ENCODE assay signal across 8 mouse cellular contexts in the genomic region with DNA sequence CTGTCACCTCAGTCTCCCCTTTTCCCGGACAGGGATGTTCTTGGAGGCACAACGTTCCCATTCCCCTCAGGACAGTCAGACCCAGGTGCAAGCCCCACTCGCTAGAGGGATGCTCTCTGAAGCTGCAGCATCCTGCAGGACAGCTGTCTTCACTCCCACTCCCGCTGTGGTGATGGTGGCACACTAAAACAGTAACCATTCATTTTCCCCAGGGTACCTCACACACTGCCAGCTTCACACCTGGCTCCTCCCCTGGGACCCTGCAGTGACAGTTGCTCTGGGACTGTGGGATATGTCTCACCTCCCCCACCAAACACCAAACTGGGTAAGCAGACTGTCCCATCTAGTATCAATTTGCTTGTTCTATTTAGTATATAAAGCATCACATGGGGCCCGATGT. TPM values are rescaled to one million over a fixed set of nuclear protein-coding genes. Genes with fewer than 3 reads are reported as not detected.
DNase-seq lines count a peak whose midpoint lies in the region; ATAC-seq and TF ChIP-seq lines count a peak whose summit lies in the region.

No protein-coding gene starts in this region.

- ATAC-seq in heart, embryonic 14.5 days (ENCODE audit: insufficient number of reproducible peaks, insufficient read depth, low FRiP score, low read depth) = no peak
- no peak for ATAC-seq in midbrain, embryonic 13.5 days

- no peak for TF ChIP-seq POLR2A in bone marrow, adult 2 months (IDR thresholded peaks at IDR 0.05; ENCODE audit: borderline replicate concordance, control insufficient read depth, low read depth, low read length)
- TF ChIP-seq POLR2A in lung, adult 2 months (IDR thresholded peaks at IDR 0.05; ENCODE audit: borderline replicate concordance, extremely low read depth, low read depth, low read length) = no peak

- H3K36me3 ChIP-seq in heart, embryonic 14.5 days (ENCODE audit: control insufficient read depth, insufficient read depth, low read length) = peaks cover 38% of the 10 kb centered on the region
- peaks cover 68% of the 10 kb centered on the region for H3K36me3 ChIP-seq in hindbrain, embryonic 10.5 days
- peaks cover 34% of the 10 kb centered on the region for H3K36me3 ChIP-seq in midbrain, embryonic 13.5 days

- H3K27ac ChIP-seq in heart, embryonic 14.5 days (replicated peaks in 1 of 2; ENCODE audit: control insufficient read depth in 1 of 2, insufficient read depth in 1 of 2, low read depth in 2 of 2, low read length in 2 of 2) = no peak overlapping the region
- peak overlapping the region; percentile 50 for H3K27ac ChIP-seq in bone marrow, adult 2 months (ENCODE audit: control insufficient read depth, insufficient read depth, low read depth, low read length, poor library complexity)
- peak overlapping the region; percentile 92 for H3K27ac ChIP-seq in hindbrain, embryonic 10.5 days
- H3K27ac ChIP-seq in midbrain, embryonic 13.5 days = no peak overlapping the region

- H3K4me1 ChIP-seq in heart, embryonic 14.5 days (ENCODE audit: control insufficient read depth in 2 of 2, insufficient read depth in 2 of 2, low read length in 2 of 2) = peaks cover 8 to 11% of the 10 kb centered on the region in 2 experiments; a peak in 3 of 4 replicates
- peaks cover 9% of the 10 kb centered on the region; the same call in 1 of the 2 replicates for H3K4me1 ChIP-seq in bone marrow, adult 2 months (ENCODE audit: control insufficient read depth, insufficient read depth, low read length)
- H3K4me1 ChIP-seq in hindbrain, embryonic 10.5 days (replicated peaks) = peaks cover 27% of the 10 kb centered on the region
- peaks cover 20% of the 10 kb centered on the region for H3K4me1 ChIP-seq in midbrain, embryonic 13.5 days (replicated peaks)
- H3K4me1 ChIP-seq in lung, adult 2 months (ENCODE audit: control insufficient read depth, insufficient read depth, low read length) = no peaks in the 10 kb centered on the region; the same call in 1 of the 2 replicates

- TF ChIP-seq CTCF in bone marrow, adult 2 months (IDR thresholded peaks at IDR 0.05; ENCODE audit: control insufficient read depth, insufficient read depth, low read length) = no peak
- no peak for TF ChIP-seq CTCF in lung, adult 2 months (IDR thresholded peaks at IDR 0.05; ENCODE audit: insufficient read depth, low read length)

- WGBS in heart, embryonic 14.5 days = 22% methylated on average over 5 of the region's 5 CpGs
- 17% methylated on average over 5 of the region's 5 CpGs for WGBS in bone marrow, adult 2 months
- 35% methylated on average over 5 of the region's 5 CpGs for WGBS in hindbrain, embryonic 10.5 days
- WGBS in midbrain, embryonic 13.5 days = 30% methylated on average over 5 of the region's 5 CpGs
- WGBS in lung, adult 2 months = 13% methylated on average over 5 of the region's 5 CpGs

- peak overlapping the region; percentile 92 for H3K4me2 ChIP-seq in heart, embryonic 14.5 days (ENCODE audit: low read length)
- H3K4me2 ChIP-seq in midbrain, embryonic 13.5 days (replicated peaks) = peak overlapping the region; percentile 90

- no peaks in the 10 kb centered on the region for H3K9me3 ChIP-seq in heart, embryonic 14.5 days (ENCODE audit: control insufficient read depth, low read length)
- H3K9me3 ChIP-seq in hindbrain, embryonic 10.5 days = peaks cover 8% of the 10 kb centered on the region
- H3K9me3 ChIP-seq in midbrain, embryonic 13.5 days = no peaks in the 10 kb centered on the region; the same call in 1 of the 2 replicates

- peak overlapping the region; percentile 79 for H3K9ac ChIP-seq in heart, embryonic 14.5 days (ENCODE audit: low read length)
- peak overlapping the region; percentile 71 for H3K9ac ChIP-seq in midbrain, embryonic 13.5 days (replicated peaks)

- no peaks in the 10 kb centered on the region for H3K27me3 ChIP-seq in heart, embryonic 14.5 days (ENCODE audit: control insufficient read depth, insufficient read depth, low read length)
- 0 out of 2 replicates have a peak, but pooled peaks cover 3% of the 10 kb centered on the region for H3K27me3 ChIP-seq in hindbrain, embryonic 10.5 days (ENCODE audit: insufficient read depth, poor library complexity, severe bottlenecking)
- no peaks in the 10 kb centered on the region for H3K27me3 ChIP-seq in midbrain, embryonic 13.5 days

- intact Hi-C loops in heart, postnatal 10 days (cut with DNase I) = loop anchor here (1.0 to 5.0 kb wide), 2 partner anchors 46 to 300 kb away; a partner anchor contains a TSS

- peak overlapping the region; percentile 66 to 70 for H3K4me3 ChIP-seq in heart, embryonic 14.5 days (ENCODE audit: control insufficient read depth in 1 of 2, insufficient read depth in 1 of 2, low read depth in 1 of 2, low read length in 2 of 2)
- peak overlapping the region; percentile 89 for H3K4me3 ChIP-seq in bone marrow, adult 2 months (replicated peaks; ENCODE audit: control insufficient read depth, low read depth, low read length)
- H3K4me3 ChIP-seq in hindbrain, embryonic 10.5 days = peak overlapping the region; percentile 75
- H3K4me3 ChIP-seq in midbrain, embryonic 13.5 days (replicated peaks) = peak overlapping the region; percentile 62
- H3K4me3 ChIP-seq in lung, adult 2 months (replicated peaks; ENCODE audit: extremely low read depth, low read depth, low read length) = no peak overlapping the region

- no peak for DNase-seq in heart, postnatal 10 days
- DNase-seq in hindbrain, embryonic 10.5 days (ENCODE audit: low spot score) = no peak
- no peak for DNase-seq in ovary, adult 18-20 months (ENCODE audit: low spot score)
- no peak for DNase-seq in lung, adult 2 months
- no peak for DNase-seq in frontal cortex, postnatal 25 days (ENCODE audit: low spot score in 2 of 2)

RNA-seq across cellular contexts. Expression of a gene that starts 0.9 kb away (rescaled TPM):
- polyA plus RNA-seq in heart, embryonic 14.5 days (2014; fragmentation: Nextera tagmentation; extraction: Ambion mirVana) = 28.6 and 29.2 TPM in 2 replicates
- total RNA-seq in heart, postnatal 10 days (2021) = 10 to 100 TPM; 18.7 to 24.5 TPM
- 147 and 216 TPM in 2 replicates for polyA plus RNA-seq in bone marrow, adult 2 months (2011; ENCODE audit: insufficient read depth, insufficient read length, low replicate concordance, missing spikeins)
- 133 and 161 TPM in 2 replicates for polyA plus RNA-seq in hindbrain, embryonic 10.5 days (2016; fragmentation: Nextera tagmentation; extraction: Ambion mirVana)
- 38.7 and 40.1 TPM in 2 replicates for polyA plus RNA-seq in midbrain, embryonic 13.5 days (2015; fragmentation: Nextera tagmentation; extraction: Ambion mirVana)
- 34.3 and 38.3 TPM in 2 replicates for polyA plus RNA-seq in lung, adult 2 months (2012; rRNA removed)

RNA-seq across cellular contexts. Expression of a gene that starts 6.0 kb away (rescaled TPM):
- polyA plus RNA-seq in heart, embryonic 14.5 days (2014; fragmentation: Nextera tagmentation; extraction: Ambion mirVana) = 53.3 and 57.8 TPM in 2 replicates
- total RNA-seq in heart, postnatal 10 days (2021) = 10 to 100 TPM; 45.1 to 49.0 TPM
- polyA plus RNA-seq in bone marrow, adult 2 months (2011; ENCODE audit: insufficient read depth, insufficient read length, low replicate concordance, missing spikeins) = 87.8 and 123 TPM in 2 replicates
- 83.2 and 94.9 TPM in 2 replicates for polyA plus RNA-seq in hindbrain, embryonic 10.5 days (2016; fragmentation: Nextera tagmentation; extraction: Ambion mirVana)
- 71.3 and 74.9 TPM in 2 replicates for polyA plus RNA-seq in midbrain, embryonic 13.5 days (2015; fragmentation: Nextera tagmentation; extraction: Ambion mirVana)
- 194 and 216 TPM in 2 replicates for polyA plus RNA-seq in lung, adult 2 months (2012; rRNA removed)

RNA-seq across cellular contexts. Expression of a gene that starts 15.9 kb away (rescaled TPM):
- polyA plus RNA-seq in heart, embryonic 14.5 days (2014; fragmentation: Nextera tagmentation; extraction: Ambion mirVana) = not detected in 2 replicates
- total RNA-seq in heart, postnatal 10 days (2021) = 1 to 10 TPM; 1.1 to 1.3 TPM
- 25.0 and 55.6 TPM in 2 replicates for polyA plus RNA-seq in bone marrow, adult 2 months (2011; ENCODE audit: insufficient read depth, insufficient read length, low replicate concordance, missing spikeins)
- polyA plus RNA-seq in hindbrain, embryonic 10.5 days (2016; fragmentation: Nextera tagmentation; extraction: Ambion mirVana) = 0.09 TPM in 1 of 2 replicates, not detected in the other
- polyA plus RNA-seq in midbrain, embryonic 13.5 days (2015; fragmentation: Nextera tagmentation; extraction: Ambion mirVana) = not detected in 2 replicates
- polyA plus RNA-seq in lung, adult 2 months (2012; rRNA removed) = 11.2 and 11.7 TPM in 2 replicates

RNA-seq across cellular contexts. Expression of a gene that starts 23.3 kb away (rescaled TPM):
- polyA plus RNA-seq in heart, embryonic 14.5 days (2014; fragmentation: Nextera tagmentation; extraction: Ambion mirVana) = 2.3 and 3.3 TPM in 2 replicates
- 10 to 100 TPM; 16.3 to 22.2 TPM for total RNA-seq in heart, postnatal 10 days (2021)
- 1.5 and 5.4 TPM in 2 replicates for polyA plus RNA-seq in bone marrow, adult 2 months (2011; ENCODE audit: insufficient read depth, insufficient read length, low replicate concordance, missing spikeins)
- polyA plus RNA-seq in hindbrain, embryonic 10.5 days (2016; fragmentation: Nextera tagmentation; extraction: Ambion mirVana) = 0.10 and 0.12 TPM in 2 replicates
- 0.16 and 0.23 TPM in 2 replicates for polyA plus RNA-seq in midbrain, embryonic 13.5 days (2015; fragmentation: Nextera tagmentation; extraction: Ambion mirVana)
- 1.0 and 10.5 TPM in 2 replicates for polyA plus RNA-seq in lung, adult 2 months (2012; rRNA removed)

RNA-seq across cellular contexts. Expression of a gene that starts 24.5 kb away (rescaled TPM):
- 0.35 and 0.92 TPM in 2 replicates for polyA plus RNA-seq in heart, embryonic 14.5 days (2014; fragmentation: Nextera tagmentation; extraction: Ambion mirVana)
- 1 to 10 TPM in 1 of 2 experiments, under 1 TPM in 1; 0.43 to 1.4 TPM for total RNA-seq in heart, postnatal 10 days (2021)
- polyA plus RNA-seq in bone marrow, adult 2 months (2011; ENCODE audit: insufficient read depth, insufficient read length, low replicate concordance, missing spikeins) = 21.1 and 49.7 TPM in 2 replicates
- 0.38 and 0.86 TPM in 2 replicates for polyA plus RNA-seq in hindbrain, embryonic 10.5 days (2016; fragmentation: Nextera tagmentation; extraction: Ambion mirVana)
- polyA plus RNA-seq in midbrain, embryonic 13.5 days (2015; fragmentation: Nextera tagmentation; extraction: Ambion mirVana) = 0.64 and 1.3 TPM in 2 replicates
- polyA plus RNA-seq in lung, adult 2 months (2012; rRNA removed) = 576 and 610 TPM in 2 replicates

Comparison
In these comparisons a context has a peak if more than half of its experiments do, and no peak if none do; other contexts are left out.
1. H3K27ac ChIP-seq: peak in bone marrow, adult 2 months (single experiment) and hindbrain, embryonic 10.5 days (single experiment); none in heart, embryonic 14.5 days (0 of 2) and midbrain, embryonic 13.5 days (single experiment).
2. RNA of a gene that starts 15.9 kb away (polyA plus RNA-seq): 25.0 to 55.6 TPM in bone marrow, adult 2 months and 11.2 to 11.7 TPM in lung, adult 2 months; not detected in heart, embryonic 14.5 days, 0.09 TPM in hindbrain, embryonic 10.5 days and not detected in midbrain, embryonic 13.5 days; every median in the first group is over 10 times any median in the second.